Mouse (Mus musculus) gastrocnemius, postnatal 14 days (tissue): Measurements from ENCODE around the gene Myoz1. TPM values are rescaled to one million over a fixed set of nuclear protein-coding genes. Genes with fewer than 3 reads are reported as not detected.

Experiments used
- DNase-seq: peaks from one replicate; pipeline ENCODE4 v3.0.0; 2021; ENCODE audit warnings: mixed read lengths
- intact Hi-C: fragments of 180-260 bp; cut with DNase I; formaldehyde crosslinking; loops from one replicate; pipeline ENCODE4 v1.15.1; 2025; ENCODE audit warnings: low total_unique reads
- microRNA-seq, 2 experiments: library from miRNA; unstranded; fragments of <30 nt; microRNA quantifications; one replicate each; pipeline ENCODE4 v1.2.0; 2021
- total RNA-seq, 2 experiments: library from RNA; stranded (reverse); gene quantifications; 2 replicates each; pipeline ENCODE4 v1.2.3; 2021

Myoz1 gene
- total RNA-seq, 2 experiments from 2014 or later: 1,986 to 2,341 TPM

- no peak for DNase-seq
- intact Hi-C loops: no loop called here
Measured at GRCm38 (mm10) chr14:20607396-20608126, 48.8 kb downstream of the Myoz1 start.

GRCm38 (mm10) chr14:20601287-20601686 lies 55.1 kb downstream of the Myoz1 start:
- intact Hi-C loops: no loop called here
- DNase-seq: no peak

- intact Hi-C loops: no loop called here
- DNase-seq: no peak
Measured at GRCm38 (mm10) chr14:20600203-20600602, 56.1 kb downstream of the Myoz1 start.

GRCm38 (mm10) chr14:20599542-20599941 lies 56.8 kb downstream of the Myoz1 start:
- intact Hi-C loops: no loop called here
- DNase-seq: no peak

Small RNA genes lying within 50 kb of the gene (microRNA-seq; reads per million reads assigned to microRNA genes)
- 0 to 1.3 reads per million in 2 experiments for gene Mir6946

Other genes with a start within 250 kb of the Myoz1 start
- gene Cfap70, start 204.3 kb downstream of the Myoz1 start, total RNA-seq: under 1 TPM; 0.09 to 0.16 TPM
- gene Anxa7, start 176.4 kb downstream of the Myoz1 start, total RNA-seq: 10 to 100 TPM; 26.2 TPM
- gene Mss51, start 159.6 kb downstream of the Myoz1 start, total RNA-seq: 1 to 10 TPM; 3.2 to 5.8 TPM
- 100 to 1,000 TPM; 101 to 107 TPM for gene Ppp3cb, start 110.0 kb downstream of the Myoz1 start, total RNA-seq
- 10 to 100 TPM in 1 of 2 experiments, 1 to 10 TPM in 1; 4.4 to 11.2 TPM for gene Usp54, start 15.5 kb downstream of the Myoz1 start, total RNA-seq
- gene Synpo2l, start 11.8 kb upstream of the Myoz1 start, total RNA-seq: 100 to 1,000 TPM; 197 to 244 TPM
- gene Sec24c, start 17.8 kb upstream of the Myoz1 start, total RNA-seq: 10 to 100 TPM; 56.7 to 60.1 TPM
- 1 to 10 TPM; 6.6 to 7.0 TPM for gene Fut11, start 38.4 kb upstream of the Myoz1 start, total RNA-seq
- gene Chchd1, start 46.5 kb upstream of the Myoz1 start, total RNA-seq: 100 to 1,000 TPM in 1 of 2 experiments, 10 to 100 TPM in 1; 98.5 to 106 TPM
- 10 to 100 TPM; 31.7 to 38.8 TPM for gene Zswim8, start 51.0 kb upstream of the Myoz1 start, total RNA-seq
- gene Ndst2, start 78.0 kb upstream of the Myoz1 start, total RNA-seq: 1 to 10 TPM; 7.8 to 8.7 TPM
- 100 to 1,000 TPM; 114 to 117 TPM for gene Camk2g, start 137.5 kb upstream of the Myoz1 start, total RNA-seq
- gene Plau, start 180.1 kb upstream of the Myoz1 start, total RNA-seq: 10 to 100 TPM; 29.4 to 31.5 TPM